Mouse (Mus musculus) E14TG2a.4 (cell line): ENCODE data around the gene Gsg1l.

Experiments
- CTCF ChIP-seq: conservative IDR thresholded peaks from 2 replicates; pipeline ENCODE4 v1.5.1; 2014; ENCODE audit warnings: low read length
- NANOG ChIP-seq: IDR thresholded peaks from 2 replicates; pipeline ENCODE4 v1.6.1; 2014; ENCODE audit warnings: borderline replicate concordance, low read length, mixed read lengths

- TF ChIP-seq CTCF (no peak), NANOG (no peak)
These were observed 89.8 kb downstream of the Gsg1l start for GRCm38 (mm10) chr7:125992356-125992891.
